Mouse (Mus musculus) CH12.LX (cell line): ENCODE results near the gene Unc5cl. TPM values are rescaled to one million over a fixed set of nuclear protein-coding genes. Genes with fewer than 3 reads are reported as not detected.
"Not testable (repeated sequence)": the region's sequence is repeated elsewhere in the genome, so short reads cannot be mapped to it uniquely, and the experiment has no call there.

Experiments used
- DNase-seq: peaks from one replicate; pipeline ENCODE4 v3.0.0-alpha.2; 2013; ENCODE audit errors: extremely low read depth
- H3K27ac ChIP-seq: 2 replicates; pipeline ENCODE4 v1.5.1; 2012; ENCODE audit warnings: low read depth, mild to moderate bottlenecking, control low read depth, moderate library complexity; ENCODE audit not compliant: insufficient read depth
- H3K27me3 ChIP-seq: replicated peaks from 2 replicates; pipeline ENCODE3; 2012; ENCODE audit warnings: inconsistent platforms
- H3K36me3 ChIP-seq, 2 experiments: replicated peaks in 1 of 2; 2 replicates each; pipeline versions ENCODE3 to v1.6.1; 2012; ENCODE audit warnings: inconsistent platforms in 1 of 2, low read length in 1 of 2, mild to moderate bottlenecking in 1 of 2, mixed read lengths in 1 of 2, moderate library complexity in 1 of 2; ENCODE audit not compliant: control insufficient read depth in 1 of 2, insufficient read depth in 1 of 2
- H3K4me1 ChIP-seq, 2 experiments: 2 replicates each; pipeline ENCODE4 v1.6.1; 2012; ENCODE audit warnings: inconsistent platforms in 1 of 2, moderate library complexity in 1 of 2; ENCODE audit not compliant: insufficient read depth in 2 of 2, control insufficient read depth in 1 of 2
- H3K4me2 ChIP-seq: 2 replicates; pipeline ENCODE4 v1.6.1; 2012; ENCODE audit warnings: low read depth, mild to moderate bottlenecking, control low read depth; ENCODE audit not compliant: poor library complexity, insufficient read depth, severe bottlenecking
- H3K4me3 ChIP-seq, 3 experiments: fragments of 150-350 bp in 1 of 3; sonication (generic) in 1 of 3; replicated peaks in 1 of 3; 2 replicates each; pipeline versions ENCODE3 to v1.5.1; 2011 to 2012; ENCODE audit warnings: low read depth in 2 of 3, low read length in 2 of 3, mild to moderate bottlenecking in 2 of 3, moderate library complexity in 2 of 3, control low read depth in 1 of 3, improper control_type of control experiment in 1 of 3, inconsistent platforms in 1 of 3, mixed read lengths in 1 of 3; ENCODE audit not compliant: poor library complexity in 1 of 3
- H3K79me2 ChIP-seq: replicated peaks from 2 replicates; pipeline ENCODE4 v1.6.1; 2012; ENCODE audit warnings: mild to moderate bottlenecking, moderate library complexity; ENCODE audit not compliant: control insufficient read depth, poor library complexity, insufficient read depth, severe bottlenecking; ENCODE audit errors: extremely low read depth
- H3K9ac ChIP-seq: 2 replicates; pipeline ENCODE4 v1.6.1; 2012; ENCODE audit warnings: low read depth, mild to moderate bottlenecking, control low read depth, moderate library complexity; ENCODE audit not compliant: insufficient read depth
- H3K9me3 ChIP-seq: replicated peaks from 2 replicates; pipeline ENCODE3; 2012; ENCODE audit warnings: low read length, inconsistent platforms, mixed read lengths
- BHLHE40 ChIP-seq: IDR thresholded peaks from 2 replicates; pipeline ENCODE4 v1.6.1; 2011; ENCODE audit warnings: mild to moderate bottlenecking, low read depth, low read length, improper control_type of control experiment
- CHD1 ChIP-seq: IDR thresholded peaks from 2 replicates; pipeline ENCODE4 v1.6.1; 2012; ENCODE audit warnings: low read depth, low read length, improper control_type of control experiment, inconsistent platforms
- CTCF ChIP-seq, 2 experiments: IDR thresholded peaks in 1 of 2; conservative IDR thresholded peaks in 1 of 2; 2 replicates each; pipeline ENCODE4 v1.5.1; 2011 to 2012; ENCODE audit warnings: low read depth in 2 of 2, low read length in 2 of 2, improper control_type of control experiment in 1 of 2, inconsistent platforms in 1 of 2, mild to moderate bottlenecking in 1 of 2, moderate library complexity in 1 of 2
- KAT2A ChIP-seq: IDR thresholded peaks from 2 replicates; pipeline ENCODE4 v1.6.1; 2012; ENCODE audit warnings: low read length, improper control_type of control experiment, inconsistent platforms; ENCODE audit not compliant: insufficient replicate concordance
- MYC ChIP-seq: IDR thresholded peaks from 2 replicates; pipeline ENCODE4 v1.6.1; 2011; ENCODE audit warnings: low read depth, mild to moderate bottlenecking, improper control_type of control experiment, low read length
- NRF1 ChIP-seq: IDR thresholded peaks from 2 replicates; pipeline ENCODE4 v1.6.1; 2014; ENCODE audit warnings: low read depth, mild to moderate bottlenecking, inconsistent platforms, low read length, improper control_type of control experiment, moderate library complexity
- POLR2A ChIP-seq: IDR thresholded peaks from 2 replicates; pipeline ENCODE4 v1.6.1; 2011; ENCODE audit warnings: low read depth, mild to moderate bottlenecking, improper control_type of control experiment, low read length
- RAD21 ChIP-seq: IDR thresholded peaks from 2 replicates; pipeline ENCODE4 v1.6.1; 2011; ENCODE audit warnings: low read depth, mild to moderate bottlenecking, low read length, improper control_type of control experiment, moderate library complexity
- SMC3 ChIP-seq: IDR thresholded peaks from 2 replicates; pipeline ENCODE4 v1.6.1; 2011; ENCODE audit warnings: low read depth, low read length, improper control_type of control experiment
- TBP ChIP-seq: conservative IDR thresholded peaks from 2 replicates; pipeline ENCODE4 v1.6.1; 2011; ENCODE audit warnings: low read depth, low read length, improper control_type of control experiment
- dilution Hi-C: fragments of 300-500 bp; cut with MboI; formaldehyde crosslinking; loops from 2 replicates; pipeline ENCODE4 v1.14.3; 2020; ENCODE audit warnings: low sequenced_read_pairs; ENCODE audit not compliant: extremely low pct_unique_long_range_greater_than_20kb, extremely low pct_ligation_motif_present
- in situ Hi-C: fragments of 300-500 bp; cut with MboI; formaldehyde crosslinking; loops from 3 replicates; pipeline ENCODE4 v1.14.3; 2019; ENCODE audit warnings: low sequenced_read_pairs, low pct_ligation_motif_present, low pct_unique_long_range_greater_than_20kb, mixed read lengths
- polyA plus RNA-seq: library from polyadenylated mRNA; unstranded; fragments of >175 nt; gene quantifications from 2 replicates; pipeline ENCODE4 v1.2.1, GENCODE M21; 2012; ENCODE audit warnings: low read depth; ENCODE audit not compliant: insufficient read length
- total RNA-seq, 2 experiments: library from RNA; depleted of rRNA; stranded (reverse); fragments of 300-350 nt in 1 of 2; fragments of >200 nt in 1 of 2; gene quantifications; 2 replicates each; pipeline ENCODE4 v1.2.3; 2012 to 2014

Gene Unc5cl
- total and polyA plus RNA-seq, 3 experiments: 0.09 to 0.21 TPM; not detected in 1

DNA sequence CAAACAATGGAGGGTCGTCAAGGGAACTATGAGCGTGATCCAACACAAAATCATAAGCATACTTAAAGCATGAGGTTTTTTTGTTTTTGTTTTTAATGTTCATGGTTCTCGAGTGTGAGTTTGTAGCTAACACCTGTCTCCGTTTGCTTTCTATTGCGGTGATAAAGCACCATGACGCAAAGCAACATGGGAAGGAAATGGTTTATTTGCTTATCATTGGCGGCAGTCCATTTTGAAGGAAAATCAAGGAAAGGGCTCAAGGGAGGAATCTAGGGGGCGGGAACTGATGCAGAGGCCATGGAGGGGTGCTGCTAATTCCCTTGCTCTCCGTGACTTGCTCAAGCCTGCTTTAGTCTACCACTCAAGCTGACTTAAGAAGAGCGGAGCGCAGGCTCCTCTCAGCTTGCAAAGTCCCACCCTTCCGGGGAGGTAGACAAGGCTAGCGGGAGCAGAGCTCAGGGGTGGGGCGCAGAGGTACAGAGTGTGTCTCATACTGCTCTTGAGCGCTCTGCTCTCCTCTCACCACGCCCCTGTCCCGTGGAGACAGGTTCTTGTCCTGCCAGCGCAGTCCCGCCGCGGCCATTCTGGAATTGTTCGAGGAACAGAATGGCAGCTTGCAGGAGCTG lies 12.2 kb downstream of the Unc5cl start:
- DNase-seq: no peak
- no peak for TF ChIP-seq NRF1
- TF ChIP-seq, all 38 proteins: peak for 0
- H3K27me3 ChIP-seq: peaks cover 27% of the 10 kb centered on the region
- H3K4me3 ChIP-seq: no peak overlapping the region
- H3K9ac ChIP-seq: no peak overlapping the region
- no peaks in the 10 kb centered on the region for H3K9me3 ChIP-seq
- in situ Hi-C loops: loop anchor here (25.0 kb wide), 1 partner anchor 945 kb away; no protein-coding TSS in a partner anchor
- no peaks in the 10 kb centered on the region for H3K36me3 ChIP-seq
- no peaks in the 10 kb centered on the region for H3K4me1 ChIP-seq
- H3K79me2 ChIP-seq: no peaks in the 10 kb centered on the region
- H3K27ac ChIP-seq: no peak overlapping the region
- H3K4me2 ChIP-seq: no peak overlapping the region
- dilution Hi-C loops: no loop called here

DNA sequence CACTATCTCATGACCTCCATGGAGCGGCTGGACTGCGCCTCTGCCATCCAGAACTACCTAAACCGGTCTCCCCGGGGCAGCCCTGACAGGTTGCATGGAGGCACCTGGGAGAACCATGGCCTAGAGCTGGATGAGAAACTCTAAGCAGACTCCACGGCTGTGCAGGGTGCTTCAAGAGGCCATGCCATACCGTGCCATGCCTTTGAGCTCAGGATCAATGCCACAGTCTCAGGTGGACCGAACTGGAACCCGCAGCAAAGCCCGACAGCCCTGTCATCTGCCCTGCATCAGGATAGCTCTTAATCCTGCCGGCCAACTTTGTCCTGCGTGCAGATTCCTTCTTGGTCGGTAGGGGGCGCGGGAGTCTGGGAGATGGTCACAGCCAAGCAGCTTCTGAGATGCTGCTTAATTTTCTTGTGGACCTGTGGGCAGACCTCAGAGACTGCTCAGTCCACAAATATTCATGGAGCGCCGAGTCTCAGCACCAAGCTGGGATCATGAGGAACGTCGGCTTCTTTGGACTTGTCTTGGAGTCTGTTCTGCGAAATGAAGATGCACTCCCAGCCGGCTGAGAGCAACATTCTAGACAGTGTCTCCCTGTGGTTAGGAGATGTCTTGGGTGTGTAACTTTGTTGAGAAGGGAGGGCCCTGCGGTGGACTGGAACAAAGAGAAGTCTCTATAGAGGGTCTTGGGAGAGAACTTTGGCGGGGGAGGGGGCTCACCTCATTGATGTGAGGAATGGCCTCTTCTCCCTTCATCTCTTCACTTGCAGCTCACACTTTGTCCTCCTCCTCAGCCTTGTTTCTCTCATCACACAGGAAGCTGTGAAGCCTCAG lies 12.9 kb downstream of the Unc5cl start:
- H3K9me3 ChIP-seq: no peaks in the 10 kb centered on the region
- H3K36me3 ChIP-seq: no peaks in the 10 kb centered on the region
- no peak overlapping the region for H3K4me3 ChIP-seq
- no peaks in the 10 kb centered on the region for H3K4me1 ChIP-seq
- peak; percentile 52 for DNase-seq
- TF ChIP-seq CHD1 (no peak), POLR2A (no peak), BHLHE40 (no peak), CTCF (conservative IDR thresholded peaks at IDR 0.05 in 1 of 2, IDR thresholded peaks at IDR 0.05 in 1 of 2; ENCODE audit: low read depth in 2 of 2, low read length in 2 of 2) (peak; percentile 63 to 79), SMC3 (peak; percentile 57), MYC (no peak), KAT2A (no peak), RAD21 (peak; percentile 73), TBP (no peak)
- H3K79me2 ChIP-seq: no peaks in the 10 kb centered on the region
- H3K27ac ChIP-seq: no peak overlapping the region
- in situ Hi-C loops: loop anchor here (25.0 kb wide), 1 partner anchor 945 kb away; no protein-coding TSS in a partner anchor
- peaks cover 27% of the 10 kb centered on the region for H3K27me3 ChIP-seq
- dilution Hi-C loops: no loop called here
- H3K9ac ChIP-seq: no peak overlapping the region
- H3K4me2 ChIP-seq: no peak overlapping the region

- H3K79me2 ChIP-seq, H3K4me2 ChIP-seq, H3K4me3 ChIP-seq, H3K9ac ChIP-seq, DNase-seq, H3K27ac ChIP-seq, H3K9me3 ChIP-seq, H3K36me3 ChIP-seq, H3K27me3 ChIP-seq, dilution Hi-C loops, H3K4me1 ChIP-seq: not testable (repeated sequence)
- in situ Hi-C loops: loop anchor here (25.0 kb wide), 1 partner anchor 938 kb away; no protein-coding TSS in a partner anchor
These were observed 19.6 kb downstream of the Unc5cl start for GRCm38 (mm10) chr17:48474282-48474681.
